Mouse (Mus musculus): ENCODE measurements around the gene Gsk3a. TPM values are rescaled to one million over a fixed set of nuclear protein-coding genes. Genes with fewer than 3 reads are reported as not detected.

Gene Gsk3a
- total and polyA plus RNA-seq, 3 experiments, result 45.8 to 76.1 (median 47.5) TPM

GRCm38 (mm10) chr7:25277998-25278340 is 40.3 kb upstream of the Gsk3a start:
- Histone ChIP-seq H3K4me1 (ENCODE audit: control insufficient read depth in 1 of 2, insufficient read depth in 2 of 2) (peaks cover 49 to 76% of the 10 kb centered on the region in 2 experiments), H3K4me3 (replicated peaks in 1 of 3; ENCODE audit: low read depth in 2 of 3, low read length in 2 of 3, poor library complexity in 1 of 3) (peak overlapping the region in 2 of 3 experiments; percentile 17 to 29), H3K36me3 (replicated peaks in 1 of 2; ENCODE audit: control insufficient read depth in 1 of 2, insufficient read depth in 1 of 2, low read length in 1 of 2) (peaks cover 9 to 33% of the 10 kb centered on the region in 2 experiments), H3K9me3 (replicated peaks; ENCODE audit: low read length) (no peaks in the 10 kb centered on the region), H3K9ac (ENCODE audit: insufficient read depth, low read depth) (peak overlapping the region; percentile 53), H3K27ac (ENCODE audit: insufficient read depth, low read depth) (peak overlapping the region; percentile 26; the same call in 1 of the 2 replicates), H3K4me2 (ENCODE audit: insufficient read depth, low read depth, poor library complexity, severe bottlenecking) (peak overlapping the region; percentile 79), H3K27me3 (replicated peaks) (no peaks in the 10 kb centered on the region), H3K79me2 (replicated peaks; ENCODE audit: control insufficient read depth, extremely low read depth, insufficient read depth, poor library complexity, severe bottlenecking) (peaks cover 2% of the 10 kb centered on the region)
- DNase-seq (ENCODE audit: extremely low read depth), result no peak
- no peak for TF ChIP-seq UBTF (IDR thresholded peaks at IDR 0.05; ENCODE audit: low read depth, low read length)
- TF ChIP-seq IRF4 (IDR thresholded peaks at IDR 0.05; ENCODE audit: low read depth, low read length), result no peak
- no peak for TF ChIP-seq JUN (IDR thresholded peaks at IDR 0.05; ENCODE audit: insufficient read depth, low read depth, low read length)
- TF ChIP-seq RAD21 (IDR thresholded peaks at IDR 0.05; ENCODE audit: low read depth, low read length), result peak; percentile 71
- in situ Hi-C loops (cut with MboI; ENCODE audit: low pct_ligation_motif_present, low pct_unique_long_range_greater_than_20kb, low sequenced_read_pairs) (loop anchor here (5.0 to 10.0 kb wide), 3 partner anchors 36 to 146 kb away; no protein-coding TSS in a partner anchor), dilution Hi-C loops (cut with MboI; ENCODE audit: extremely low pct_ligation_motif_present, extremely low pct_unique_long_range_greater_than_20kb, low sequenced_read_pairs) (no loop called here)

DNA sequence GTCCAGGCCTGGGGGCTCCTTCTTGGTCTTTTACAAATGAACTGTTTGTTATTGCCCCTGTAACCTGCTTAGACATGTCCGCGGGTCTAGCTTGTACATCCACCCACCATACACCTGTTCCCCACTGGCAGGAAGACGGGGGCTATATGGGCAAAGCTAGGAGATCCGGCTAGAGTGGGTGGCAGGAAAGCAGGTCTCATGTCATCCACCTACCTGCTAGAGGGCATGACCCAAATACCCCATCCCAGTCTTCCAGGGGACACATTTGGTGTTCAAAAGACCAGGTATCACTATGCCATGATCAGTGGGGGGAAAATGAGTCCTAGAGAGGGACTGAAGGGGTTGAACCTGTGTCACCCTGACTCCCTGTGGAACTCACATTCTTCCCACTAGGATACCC is 39.8 kb upstream of the Gsk3a start:
- Histone ChIP-seq H3K4me2 (ENCODE audit: insufficient read depth, low read depth, poor library complexity, severe bottlenecking) (peak overlapping the region; percentile 79), H3K36me3 (replicated peaks in 1 of 2; ENCODE audit: control insufficient read depth in 1 of 2, insufficient read depth in 1 of 2, low read length in 1 of 2) (peaks cover 14 to 38% of the 10 kb centered on the region in 2 experiments), H3K79me2 (replicated peaks; ENCODE audit: control insufficient read depth, extremely low read depth, insufficient read depth, poor library complexity, severe bottlenecking) (no peaks in the 10 kb centered on the region), H3K27me3 (replicated peaks) (no peaks in the 10 kb centered on the region), H3K4me1 (ENCODE audit: control insufficient read depth in 1 of 2, insufficient read depth in 2 of 2) (peaks cover 49 to 74% of the 10 kb centered on the region in 2 experiments), H3K9ac (ENCODE audit: insufficient read depth, low read depth) (peak overlapping the region; percentile 53), H3K9me3 (replicated peaks; ENCODE audit: low read length) (no peaks in the 10 kb centered on the region), H3K27ac (ENCODE audit: insufficient read depth, low read depth) (peak overlapping the region; percentile 26; the same call in 1 of the 2 replicates), H3K4me3 (replicated peaks in 1 of 3; ENCODE audit: low read depth in 2 of 3, low read length in 2 of 3, poor library complexity in 1 of 3) (no peak overlapping the region)
- TF ChIP-seq USF1 (IDR thresholded peaks at IDR 0.05; ENCODE audit: low read depth, low read length), result no peak
- no peak for TF ChIP-seq GABPA (IDR thresholded peaks at IDR 0.05; ENCODE audit: insufficient replicate concordance, low read depth, low read length)
- no peak for TF ChIP-seq NELFE (IDR thresholded peaks at IDR 0.05; ENCODE audit: low read depth, low read length)
- TF ChIP-seq CHD2 (IDR thresholded peaks at IDR 0.05; ENCODE audit: low read length), result no peak
- in situ Hi-C loops (cut with MboI; ENCODE audit: low pct_ligation_motif_present, low pct_unique_long_range_greater_than_20kb, low sequenced_read_pairs) (loop anchor here (5.0 to 10.0 kb wide), 3 partner anchors 35 to 145 kb away; no protein-coding TSS in a partner anchor), dilution Hi-C loops (cut with MboI; ENCODE audit: extremely low pct_ligation_motif_present, extremely low pct_unique_long_range_greater_than_20kb, low sequenced_read_pairs) (no loop called here)
- no peak for DNase-seq (ENCODE audit: extremely low read depth)

- no peak overlapping the region for H3K27ac ChIP-seq (ENCODE audit: insufficient read depth, low read depth)
- dilution Hi-C loops (cut with MboI; ENCODE audit: extremely low pct_ligation_motif_present, extremely low pct_unique_long_range_greater_than_20kb, low sequenced_read_pairs), result no loop called here
- peaks cover 30 to 55% of the 10 kb centered on the region in 2 experiments for H3K36me3 ChIP-seq (replicated peaks in 1 of 2; ENCODE audit: control insufficient read depth in 1 of 2, insufficient read depth in 1 of 2, low read length in 1 of 2)
- no peak overlapping the region for H3K9ac ChIP-seq (ENCODE audit: insufficient read depth, low read depth)
- in situ Hi-C loops (cut with MboI; ENCODE audit: low pct_ligation_motif_present, low pct_unique_long_range_greater_than_20kb, low sequenced_read_pairs), result loop anchor here (5.0 to 10.0 kb wide), 3 partner anchors 33 to 143 kb away; no protein-coding TSS in a partner anchor
- peaks cover 50 to 77% of the 10 kb centered on the region in 2 experiments for H3K4me1 ChIP-seq (ENCODE audit: control insufficient read depth in 1 of 2, insufficient read depth in 2 of 2)
- no peaks in the 10 kb centered on the region for H3K9me3 ChIP-seq (replicated peaks; ENCODE audit: low read length)
- no peaks in the 10 kb centered on the region for H3K79me2 ChIP-seq (replicated peaks; ENCODE audit: control insufficient read depth, extremely low read depth, insufficient read depth, poor library complexity, severe bottlenecking)
- TF ChIP-seq MEF2A (IDR thresholded peaks at IDR 0.05; ENCODE audit: borderline replicate concordance, low read depth, low read length) (no peak), ETS1 (conservative IDR thresholded peaks at IDR 0.05; ENCODE audit: low read depth, low read length) (no peak), ELF1 (IDR thresholded peaks at IDR 0.05; ENCODE audit: low read depth, low read length) (no peak), ZMIZ1 (IDR thresholded peaks at IDR 0.05; ENCODE audit: low read depth, low read length) (no peak), POLR2A (IDR thresholded peaks at IDR 0.05; ENCODE audit: low read depth, low read length) (no peak), CTCF (conservative IDR thresholded peaks at IDR 0.05 in 1 of 2, IDR thresholded peaks at IDR 0.05 in 1 of 2; ENCODE audit: low read depth in 2 of 2, low read length in 2 of 2) (no peak), MAFK (IDR thresholded peaks at IDR 0.05; ENCODE audit: insufficient replicate concordance, low read length) (no peak), SIN3A (IDR thresholded peaks at IDR 0.05; ENCODE audit: low read length) (no peak)
- H3K27me3 ChIP-seq (replicated peaks), result no peaks in the 10 kb centered on the region
- DNase-seq (ENCODE audit: extremely low read depth), result no peak
- H3K4me2 ChIP-seq (ENCODE audit: insufficient read depth, low read depth, poor library complexity, severe bottlenecking), result no peak overlapping the region
- no peak overlapping the region for H3K4me3 ChIP-seq (replicated peaks in 1 of 3; ENCODE audit: low read depth in 2 of 3, low read length in 2 of 3, poor library complexity in 1 of 3)
Observed at GRCm38 (mm10) chr7:25275555-25276298, 38.1 kb upstream of the Gsk3a start.

All from CH12.LX (cell line).